In the genomic region with DNA sequence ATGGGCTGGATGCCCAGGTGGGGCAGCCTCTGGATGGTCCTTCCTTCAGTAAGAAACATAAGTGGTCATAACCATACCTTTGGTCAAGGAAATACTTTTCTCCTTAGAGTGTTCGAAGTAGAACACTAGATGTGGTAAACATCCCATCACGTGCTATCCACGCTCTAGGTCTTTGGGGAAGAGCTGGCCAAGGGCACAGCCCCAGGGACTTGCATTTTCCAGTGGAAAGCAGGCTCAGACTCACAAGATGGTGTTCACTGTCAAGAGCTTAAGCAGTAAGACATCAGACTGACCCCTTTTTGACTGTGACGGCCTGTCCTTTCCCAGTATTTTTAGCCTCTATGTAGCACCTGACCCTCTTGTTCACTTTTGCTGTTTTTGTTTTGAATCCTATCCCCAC, we compare ENCODE assay signal across 19 mouse cellular contexts. TPM values are rescaled to one million over a fixed set of nuclear protein-coding genes. Genes with fewer than 3 reads are reported as not detected.
DNase-seq lines count a peak whose midpoint lies in the region; ATAC-seq lines count a peak whose summit lies in the region.
"Had no signal": no experiment of that assay in that cellular context is flagged by ENCODE, and none has a peak within 500 bp of the region (broad histone marks: within the 10 kb centered on the region; RNA-seq: fewer than 3 reads in every experiment).

No protein-coding gene starts in this region.

- WGBS in heart, embryonic 11.5 days (ENCODE audit: insufficient replicate concordance) = 87% methylated on average over 4 of the region's 4 CpGs
- 87% methylated on average over 4 of the region's 4 CpGs for WGBS in heart, embryonic 10.5 days

- intact Hi-C loops in heart, postnatal 10 days (cut with DNase I) = no loop called here

- H3K4me3 ChIP-seq in heart, embryonic 11.5 days (ENCODE audit: low read depth, low read length) = no peak overlapping the region
- no peak overlapping the region for H3K4me3 ChIP-seq in heart, embryonic 10.5 days

- no peak overlapping the region for H3K9ac ChIP-seq in heart, embryonic 11.5 days (ENCODE audit: low read depth, low read length)

- H3K4me2 ChIP-seq in heart, embryonic 11.5 days = no peak overlapping the region

- H3K4me1 ChIP-seq in heart, embryonic 11.5 days (ENCODE audit: control insufficient read depth, insufficient read depth, low read length) = no peaks in the 10 kb centered on the region
- H3K4me1 ChIP-seq in heart, embryonic 10.5 days = no peaks in the 10 kb centered on the region

- H3K9me3 ChIP-seq in heart, embryonic 11.5 days (replicated peaks; ENCODE audit: control insufficient read depth, low read length) = no peaks in the 10 kb centered on the region
- H3K9me3 ChIP-seq in heart, embryonic 10.5 days = no peaks in the 10 kb centered on the region
- H3K9me3 ChIP-seq: G1E had no signal

- ATAC-seq in heart, embryonic 11.5 days (replicated peaks; ENCODE audit: insufficient number of reproducible peaks, low FRiP score, low TSS enrichment) = no peak
- ATAC-seq: activated CD4-positive, CD25-positive, alpha-beta regulatory T cell, adult 4 months; CD4-positive, CD25-positive, alpha-beta regulatory T cell, adult 4 months; Patski had no signal

- no peaks in the 10 kb centered on the region for H3K27me3 ChIP-seq in heart, embryonic 11.5 days (ENCODE audit: control insufficient read depth, insufficient read depth, low read length)
- H3K27me3 ChIP-seq in heart, embryonic 10.5 days (ENCODE audit: insufficient read depth, poor library complexity, severe bottlenecking) = no peaks in the 10 kb centered on the region
- H3K27me3 ChIP-seq: CH12.LX, Patski had no signal

- DNase-seq in heart, adult 11 months = peak; percentile 74
- DNase-seq in heart, embryonic 10.5 days (ENCODE audit: low spot score) = peak; percentile 63
- DNase-seq in heart, postnatal 10 days = no peak
- DNase-seq: adrenal gland, adult 2 months; adrenal gland, adult 8-10 months; adrenal gland, postnatal 10 days; adrenal gland, postnatal 14 days; adrenal gland, postnatal 25 days; adrenal gland, postnatal 36 days; B cell, adult 2 months; cerebellum, adult 11 months; cerebellum, adult 11-12 months; cerebellum, adult 18-20 months had no signal

- H3K27ac ChIP-seq in heart, embryonic 11.5 days (ENCODE audit: low read depth, low read length) = no peak overlapping the region
- no peak overlapping the region for H3K27ac ChIP-seq in heart, embryonic 10.5 days

- no peaks in the 10 kb centered on the region for H3K36me3 ChIP-seq in heart, embryonic 11.5 days (ENCODE audit: control insufficient read depth, insufficient read depth, low read length)
- H3K36me3 ChIP-seq in heart, embryonic 10.5 days = no peaks in the 10 kb centered on the region

RNA-seq across cellular contexts. Expression of a gene that starts 8.2 kb away (rescaled TPM):
- polyA plus RNA-seq in heart, embryonic 11.5 days (2014; fragmentation: Nextera tagmentation; extraction: Ambion mirVana) = 39.3 and 41.2 TPM in 2 replicates
- 30.2 and 36.5 TPM in 2 replicates for polyA plus RNA-seq in heart, embryonic 10.5 days (2016; fragmentation: Nextera tagmentation; extraction: Ambion mirVana)
- 10 to 100 TPM; 24.0 to 28.3 TPM for total RNA-seq in heart, postnatal 10 days (2021)

Comparison
In these comparisons a context has a peak if more than half of its experiments do, and no peak if none do; other contexts are left out.
1. DNase-seq: peak in heart, adult 11 months (single experiment) and heart, embryonic 10.5 days (single experiment); none in heart, postnatal 10 days (0 of 2).